Mouse (Mus musculus): Measurements from ENCODE around the gene Vps13a. TPM values are rescaled to one million over a fixed set of nuclear protein-coding genes. Genes with fewer than 3 reads are reported as not detected.
"Not testable (repeated sequence)": the region's sequence is repeated elsewhere in the genome, so short reads cannot be mapped to it uniquely, and the experiment has no call there.

The Vps13a gene
- polyA plus RNA-seq, 2 experiments = 7.8 to 9.6 TPM

- no peak for TF ChIP-seq POLR2A (IDR thresholded peaks at IDR 0.05; ENCODE audit: borderline replicate concordance, extremely low read depth, insufficient read depth, insufficient read length)
- 67% methylated on average over 5 of the region's 5 CpGs for WGBS
- DNase-seq (ENCODE audit: low spot score) = no peak
- H3K9me3 ChIP-seq (ENCODE audit: control insufficient read depth, low read length) = no peaks in the 10 kb centered on the region
- peaks cover 13% of the 10 kb centered on the region; the same call in 1 of the 2 replicates for H3K27me3 ChIP-seq (ENCODE audit: control insufficient read depth, insufficient read depth, low read length)
- no peak overlapping the region for H3K9ac ChIP-seq (ENCODE audit: low read depth, low read length, severe bottlenecking)
- no peak overlapping the region for H3K27ac ChIP-seq (replicated peaks; ENCODE audit: low read depth, low read length)
- 0 out of 2 replicates have a peak overlapping the region, but pooled peaks have one; percentile 7 for H3K4me3 ChIP-seq (replicated peaks; ENCODE audit: low read length)
- no peaks in the 10 kb centered on the region for H3K36me3 ChIP-seq (ENCODE audit: control insufficient read depth, insufficient read depth, low read length)
- H3K4me1 ChIP-seq (ENCODE audit: control insufficient read depth, insufficient read depth, low read length) = no peaks in the 10 kb centered on the region
- ATAC-seq (ENCODE audit: low FRiP score, low read depth) = no peak
- H3K4me2 ChIP-seq (replicated peaks; ENCODE audit: low read depth, low read length, severe bottlenecking) = no peak overlapping the region; the same call in 1 of the 2 replicates
Measured at GRCm38 (mm10) chr19:16779281-16779680, 1.5 kb downstream of the Vps13a start.

GRCm38 (mm10) chr19:16778578-16778977 lies 2.2 kb downstream of the Vps13a start:
- H3K4me2 ChIP-seq (replicated peaks; ENCODE audit: low read depth, low read length, severe bottlenecking) = no peak overlapping the region

GRCm38 (mm10) chr19:16777901-16778300 lies 2.8 kb downstream of the Vps13a start:
- no peak for TF ChIP-seq POLR2A (IDR thresholded peaks at IDR 0.05; ENCODE audit: borderline replicate concordance, extremely low read depth, insufficient read depth, insufficient read length)
- Histone ChIP-seq H3K36me3 (ENCODE audit: control insufficient read depth, insufficient read depth, low read length) (no peaks in the 10 kb centered on the region), H3K4me2 (replicated peaks; ENCODE audit: low read depth, low read length, severe bottlenecking) (no peak overlapping the region), H3K4me3 (replicated peaks; ENCODE audit: low read length) (no peak overlapping the region), H3K27ac (replicated peaks; ENCODE audit: low read depth, low read length) (no peak overlapping the region), H3K4me1 (ENCODE audit: control insufficient read depth, insufficient read depth, low read length) (no peaks in the 10 kb centered on the region), H3K27me3 (ENCODE audit: control insufficient read depth, insufficient read depth, low read length) (peaks cover 10% of the 10 kb centered on the region; the same call in 1 of the 2 replicates), H3K9ac (ENCODE audit: low read depth, low read length, severe bottlenecking) (no peak overlapping the region), H3K9me3 (ENCODE audit: control insufficient read depth, low read length) (no peaks in the 10 kb centered on the region)
- no peak for DNase-seq (ENCODE audit: low spot score)
- WGBS = 68% methylated on average over 3 of the region's 3 CpGs
- no peak for ATAC-seq (ENCODE audit: low FRiP score, low read depth)

More at GRCm38 (mm10) chr19:16778578-16778977, 2.2 kb downstream of the Vps13a start:
- H3K36me3 ChIP-seq (ENCODE audit: control insufficient read depth, insufficient read depth, low read length) = no peaks in the 10 kb centered on the region
- no peaks in the 10 kb centered on the region for H3K9me3 ChIP-seq (ENCODE audit: control insufficient read depth, low read length)
- no peak overlapping the region for H3K9ac ChIP-seq (ENCODE audit: low read depth, low read length, severe bottlenecking)
- no peak for DNase-seq (ENCODE audit: low spot score)
- no peaks in the 10 kb centered on the region for H3K4me1 ChIP-seq (ENCODE audit: control insufficient read depth, insufficient read depth, low read length)
- peaks cover 10% of the 10 kb centered on the region; the same call in 1 of the 2 replicates for H3K27me3 ChIP-seq (ENCODE audit: control insufficient read depth, insufficient read depth, low read length)
- no peak for TF ChIP-seq POLR2A (IDR thresholded peaks at IDR 0.05; ENCODE audit: borderline replicate concordance, extremely low read depth, insufficient read depth, insufficient read length)
- no peak overlapping the region for H3K4me3 ChIP-seq (replicated peaks; ENCODE audit: low read length)
- no peak for ATAC-seq (ENCODE audit: low FRiP score, low read depth)
- H3K27ac ChIP-seq (replicated peaks; ENCODE audit: low read depth, low read length) = no peak overlapping the region
- WGBS = 76% methylated on average over 6 of the region's 6 CpGs

- H3K27ac ChIP-seq (replicated peaks; ENCODE audit: low read depth, low read length); H3K9ac ChIP-seq (ENCODE audit: low read depth, low read length, severe bottlenecking); H3K9me3 ChIP-seq (ENCODE audit: control insufficient read depth, low read length); H3K4me1 ChIP-seq (ENCODE audit: control insufficient read depth, insufficient read depth, low read length); H3K36me3 ChIP-seq (ENCODE audit: control insufficient read depth, insufficient read depth, low read length); H3K4me2 ChIP-seq (replicated peaks; ENCODE audit: low read depth, low read length, severe bottlenecking); DNase-seq (ENCODE audit: low spot score); ATAC-seq (ENCODE audit: low FRiP score, low read depth); H3K27me3 ChIP-seq (ENCODE audit: control insufficient read depth, insufficient read depth, low read length); H3K4me3 ChIP-seq (replicated peaks; ENCODE audit: low read length): not testable (repeated sequence)
Measured at GRCm38 (mm10) chr19:16777391-16777790, 3.3 kb downstream of the Vps13a start.

- Histone ChIP-seq H3K4me3 (replicated peaks; ENCODE audit: low read length) (no peak overlapping the region), H3K27me3 (ENCODE audit: control insufficient read depth, insufficient read depth, low read length) (no peaks in the 10 kb centered on the region), H3K4me1 (ENCODE audit: control insufficient read depth, insufficient read depth, low read length) (no peaks in the 10 kb centered on the region), H3K4me2 (replicated peaks; ENCODE audit: low read depth, low read length, severe bottlenecking) (no peak overlapping the region), H3K9ac (ENCODE audit: low read depth, low read length, severe bottlenecking) (no peak overlapping the region), H3K9me3 (ENCODE audit: control insufficient read depth, low read length) (no peaks in the 10 kb centered on the region), H3K36me3 (ENCODE audit: control insufficient read depth, insufficient read depth, low read length) (no peaks in the 10 kb centered on the region), H3K27ac (replicated peaks; ENCODE audit: low read depth, low read length) (no peak overlapping the region)
- DNase-seq (ENCODE audit: low spot score) = peak; percentile 38
- no peak for TF ChIP-seq POLR2A (IDR thresholded peaks at IDR 0.05; ENCODE audit: borderline replicate concordance, extremely low read depth, insufficient read depth, insufficient read length)
- WGBS = 54% methylated on average over 11 of the region's 11 CpGs
- ATAC-seq (ENCODE audit: low FRiP score, low read depth) = no peak
Measured at GRCm38 (mm10) chr19:16773237-16774016, 7.3 kb downstream of the Vps13a start.

All from limb, embryonic 14.5 days (tissue).